Mouse (Mus musculus): Measurements from ENCODE around the gene Ell. TPM values are rescaled to one million over a fixed set of nuclear protein-coding genes. Genes with fewer than 3 reads are reported as not detected.

Ell gene
- polyA plus RNA-seq, 1 experiment = 3.3 TPM

DNA sequence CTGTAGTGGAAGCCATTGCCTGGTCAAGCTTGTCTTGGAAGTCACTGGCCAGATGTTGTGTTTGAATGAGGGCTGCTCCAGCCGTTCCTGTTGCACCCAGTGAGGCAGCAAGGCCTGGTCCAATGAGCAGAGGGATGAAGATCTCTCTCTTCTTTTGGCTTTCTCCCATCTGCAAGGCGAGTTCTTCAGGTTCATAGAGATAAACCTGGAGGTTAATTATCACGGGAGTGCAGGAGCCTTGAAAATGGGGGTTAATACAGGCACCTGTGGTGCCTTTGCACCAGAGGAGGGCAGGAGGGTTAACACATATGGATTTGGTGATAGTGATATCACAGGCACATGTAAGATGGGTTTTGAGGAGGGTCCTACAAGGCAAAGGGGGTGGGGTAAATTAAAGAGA, 83.0 kb downstream of the Ell start:
- H3K27me3 ChIP-seq (ENCODE audit: control insufficient read depth) = no peaks in the 10 kb centered on the region
- H3K36me3 ChIP-seq (ENCODE audit: control insufficient read depth) = no peaks in the 10 kb centered on the region; the same call in 1 of the 2 replicates
- H3K4me1 ChIP-seq (ENCODE audit: control insufficient read depth) = peaks cover 79% of the 10 kb centered on the region
- H3K4me3 ChIP-seq (replicated peaks) = peak overlapping the region; percentile 26
- TF ChIP-seq TAL1 (IDR thresholded peaks at IDR 0.05; ENCODE audit: low read length) = peak; percentile 81
- peak; percentile 49 for TF ChIP-seq GATA1 (IDR thresholded peaks at IDR 0.05; ENCODE audit: low read length)
- H3K9me3 ChIP-seq (ENCODE audit: control insufficient read depth, low read length) = peaks cover 3% of the 10 kb centered on the region

DNA sequence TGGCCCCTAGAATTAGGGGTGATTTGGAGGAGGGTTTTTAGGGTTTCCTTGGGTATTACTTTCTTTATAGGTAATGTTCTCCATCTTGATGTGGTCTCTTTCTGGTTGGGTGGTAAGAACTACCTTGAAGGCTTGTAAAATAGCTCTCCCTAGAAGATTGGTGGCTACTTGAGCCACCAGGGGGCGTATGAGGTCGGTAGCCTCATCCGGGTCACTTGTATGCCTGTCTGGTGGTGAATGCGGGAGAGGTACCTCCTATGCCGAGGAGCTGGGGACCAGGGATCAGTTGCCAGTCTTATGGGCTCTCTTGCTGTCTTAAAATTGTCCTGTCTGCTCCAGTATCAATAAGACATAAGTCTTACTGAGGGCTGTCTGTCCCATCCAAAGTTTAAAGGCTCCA, 85.8 kb downstream of the Ell start:
- Histone ChIP-seq H3K9me3 (ENCODE audit: control insufficient read depth, low read length) (peaks cover 3% of the 10 kb centered on the region), H3K36me3 (ENCODE audit: control insufficient read depth) (no peaks in the 10 kb centered on the region; the same call in 1 of the 2 replicates), H3K4me1 (ENCODE audit: control insufficient read depth) (peaks cover 71% of the 10 kb centered on the region), H3K27me3 (ENCODE audit: control insufficient read depth) (peaks cover under 1% of the 10 kb centered on the region; the same call in 1 of the 2 replicates), H3K4me3 (replicated peaks) (no peak overlapping the region)
- TF ChIP-seq GATA1 (IDR thresholded peaks at IDR 0.05; ENCODE audit: low read length) = no peak
- no peak for TF ChIP-seq TAL1 (IDR thresholded peaks at IDR 0.05; ENCODE audit: low read length)

DNA sequence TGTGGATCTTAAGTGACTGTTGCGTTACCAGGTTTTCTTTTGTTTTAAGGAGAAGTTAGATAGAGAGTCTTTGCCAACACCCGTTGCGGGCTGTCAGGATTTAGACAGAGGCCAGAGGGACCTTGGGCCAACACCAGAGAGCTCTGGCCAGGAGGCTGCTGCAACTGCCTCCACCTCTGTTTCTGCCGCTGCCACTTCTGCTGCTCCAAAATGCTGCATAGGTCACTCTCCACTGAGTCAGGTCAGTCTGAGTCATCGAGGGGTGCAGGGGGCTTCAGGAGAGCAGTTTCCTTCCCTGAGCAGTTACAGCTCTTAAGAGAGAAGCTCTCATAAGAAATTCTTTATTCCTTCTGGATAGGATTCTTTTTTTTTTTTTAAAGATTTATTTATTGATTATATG, 87.8 kb downstream of the Ell start:
- no peak for TF ChIP-seq GATA1 (IDR thresholded peaks at IDR 0.05; ENCODE audit: low read length)
- no peak for TF ChIP-seq TAL1 (IDR thresholded peaks at IDR 0.05; ENCODE audit: low read length)
- Histone ChIP-seq H3K4me1 (ENCODE audit: control insufficient read depth) (peaks cover 67% of the 10 kb centered on the region), H3K9me3 (ENCODE audit: control insufficient read depth, low read length) (peaks cover 3% of the 10 kb centered on the region)

DNA sequence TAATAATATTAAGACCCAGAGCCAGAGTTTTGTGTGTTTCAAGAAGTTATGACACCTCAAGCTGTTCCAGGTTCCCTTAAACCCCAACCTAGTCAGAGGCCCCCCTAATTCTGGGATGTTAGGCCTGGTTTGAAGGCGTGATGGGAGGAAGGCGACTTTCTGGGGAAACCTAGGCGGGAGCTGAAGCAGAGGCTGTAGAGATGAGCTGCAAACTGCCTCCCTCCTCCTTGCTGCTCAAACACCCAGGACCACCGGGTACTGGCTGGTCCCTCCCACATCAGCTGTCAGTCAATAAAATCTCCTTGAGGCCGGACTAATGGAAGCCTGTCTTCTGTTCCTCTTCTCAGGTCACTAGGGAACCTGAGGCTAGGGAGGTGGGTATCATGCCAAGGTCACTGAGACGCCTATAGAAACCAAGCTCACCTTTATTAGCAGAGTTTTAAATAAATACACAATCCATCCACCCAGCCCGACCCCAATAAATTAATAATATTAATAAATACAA, 89.8 kb downstream of the Ell start:
- H3K4me1 ChIP-seq (ENCODE audit: control insufficient read depth) = peaks cover 47% of the 10 kb centered on the region
- peaks cover 20% of the 10 kb centered on the region for H3K27me3 ChIP-seq (ENCODE audit: control insufficient read depth)
- H3K4me3 ChIP-seq (replicated peaks) = peak overlapping the region; percentile 72
- H3K9me3 ChIP-seq (ENCODE audit: control insufficient read depth, low read length) = peaks cover 3% of the 10 kb centered on the region
- no peaks in the 10 kb centered on the region; the same call in 1 of the 2 replicates for H3K36me3 ChIP-seq (ENCODE audit: control insufficient read depth)
- no peak for TF ChIP-seq GATA1 (IDR thresholded peaks at IDR 0.05; ENCODE audit: low read length)
- no peak for TF ChIP-seq TAL1 (IDR thresholded peaks at IDR 0.05; ENCODE audit: low read length)

More for the DNA sequence above, 87.8 kb downstream of the Ell start:
- Histone ChIP-seq H3K27me3 (ENCODE audit: control insufficient read depth) (peaks cover 18% of the 10 kb centered on the region), H3K36me3 (ENCODE audit: control insufficient read depth) (no peaks in the 10 kb centered on the region; the same call in 1 of the 2 replicates), H3K4me3 (replicated peaks) (no peak overlapping the region)

DNA sequence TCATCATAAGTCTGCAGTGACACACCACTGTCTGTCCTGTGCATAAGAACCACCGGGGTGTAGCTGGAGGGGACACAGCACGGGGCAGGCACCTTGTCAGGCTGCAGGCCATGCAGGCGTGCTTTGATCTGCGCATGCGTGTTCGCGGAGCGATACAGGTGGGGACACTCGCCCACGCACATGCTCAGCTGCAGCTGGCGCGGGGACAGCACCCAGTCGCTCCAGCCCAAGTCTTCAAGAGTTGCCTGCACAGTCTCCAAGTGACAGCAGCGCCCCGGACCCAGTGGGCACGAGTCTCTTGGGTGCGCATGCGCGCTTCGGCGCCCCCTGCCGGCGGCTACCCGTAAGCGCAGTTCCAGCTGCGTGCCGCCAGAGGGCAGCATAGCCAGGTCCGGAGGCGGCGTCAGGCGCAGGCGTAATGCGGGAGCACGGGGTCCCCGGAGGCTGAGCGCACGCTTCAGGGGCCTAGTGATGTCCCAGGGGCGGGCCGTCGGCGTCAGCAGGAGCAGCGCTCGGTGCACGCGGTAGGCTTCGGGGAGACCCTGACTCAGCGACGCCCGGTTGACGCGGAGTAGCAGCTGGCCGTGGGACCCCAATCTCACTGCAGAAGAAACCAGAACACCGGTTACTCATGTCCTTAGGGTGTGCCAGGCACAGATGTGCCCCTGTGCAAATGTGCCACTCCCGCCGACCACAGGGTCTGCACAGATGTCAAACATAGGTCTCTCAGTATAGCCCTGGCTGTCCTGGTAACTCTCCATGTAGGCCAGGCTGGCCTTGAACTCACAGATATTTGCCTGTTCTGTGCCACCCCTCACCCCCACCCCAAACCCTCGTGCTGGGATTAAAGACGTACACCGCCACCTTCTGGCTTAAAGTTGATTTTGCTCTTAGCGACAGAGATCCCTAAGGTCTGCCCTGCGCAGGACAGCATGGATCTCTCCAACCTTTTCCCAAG, 90.6 kb downstream of the Ell start:
- Histone ChIP-seq H3K36me3 (ENCODE audit: control insufficient read depth) (no peaks in the 10 kb centered on the region; the same call in 1 of the 2 replicates), H3K9me3 (ENCODE audit: control insufficient read depth, low read length) (peaks cover under 1% of the 10 kb centered on the region), H3K27me3 (ENCODE audit: control insufficient read depth) (peaks cover 20% of the 10 kb centered on the region), H3K4me3 (replicated peaks) (peak overlapping the region; percentile 72), H3K4me1 (ENCODE audit: control insufficient read depth) (peaks cover 39% of the 10 kb centered on the region)
- TF ChIP-seq TAL1 (IDR thresholded peaks at IDR 0.05; ENCODE audit: low read length) = no peak
- no peak for TF ChIP-seq GATA1 (IDR thresholded peaks at IDR 0.05; ENCODE audit: low read length)

DNA sequence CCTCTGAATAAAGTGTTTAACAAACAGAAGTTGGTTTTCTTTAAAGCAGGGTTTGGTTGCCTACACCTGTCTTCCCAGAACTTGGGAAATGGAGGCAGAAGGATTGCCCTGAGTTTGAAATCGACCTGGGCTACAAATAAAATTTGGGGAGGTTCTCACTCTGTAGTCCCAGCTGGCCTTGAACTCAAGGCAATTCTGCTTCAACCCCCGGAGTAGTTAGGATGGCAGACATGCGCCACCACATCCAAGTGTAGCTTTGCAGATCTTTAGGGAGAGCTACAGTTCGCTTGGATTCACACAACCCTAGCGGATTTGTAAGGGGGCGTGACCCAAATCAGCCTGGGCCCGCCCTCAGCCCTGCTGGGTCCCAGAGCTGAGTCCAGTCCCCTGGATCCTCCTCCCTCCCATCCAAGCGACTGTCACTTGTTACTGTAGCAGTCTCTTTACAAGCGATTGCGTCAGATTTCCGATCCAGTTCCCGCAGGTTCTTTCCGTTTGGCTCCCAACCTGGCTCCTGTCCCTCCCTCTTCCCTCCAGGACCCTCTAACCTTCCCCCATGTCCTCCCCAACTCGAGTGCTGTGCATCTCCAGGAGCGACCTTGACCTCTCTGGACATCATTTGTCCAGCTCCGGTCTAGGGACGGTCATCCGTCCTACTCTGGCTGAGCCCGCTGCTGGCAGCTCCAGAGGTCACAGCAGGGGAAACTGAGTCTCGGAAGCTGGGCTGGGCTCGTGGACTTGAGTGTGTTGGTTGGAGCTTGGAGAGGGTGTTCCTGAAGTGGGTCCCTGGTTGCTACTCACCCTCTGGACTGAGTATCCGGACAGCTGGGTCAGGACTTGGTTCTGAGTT, 91.5 kb downstream of the Ell start:
- Histone ChIP-seq H3K4me3 (replicated peaks) (peak overlapping the region; percentile 72), H3K36me3 (ENCODE audit: control insufficient read depth) (no peaks in the 10 kb centered on the region; the same call in 1 of the 2 replicates), H3K4me1 (ENCODE audit: control insufficient read depth) (peaks cover 44% of the 10 kb centered on the region), H3K27me3 (ENCODE audit: control insufficient read depth) (peaks cover 20% of the 10 kb centered on the region), H3K9me3 (ENCODE audit: control insufficient read depth, low read length) (no peaks in the 10 kb centered on the region)
- TF ChIP-seq GATA1 (IDR thresholded peaks at IDR 0.05; ENCODE audit: low read length) (no peak), TAL1 (IDR thresholded peaks at IDR 0.05; ENCODE audit: low read length) (no peak)

DNA sequence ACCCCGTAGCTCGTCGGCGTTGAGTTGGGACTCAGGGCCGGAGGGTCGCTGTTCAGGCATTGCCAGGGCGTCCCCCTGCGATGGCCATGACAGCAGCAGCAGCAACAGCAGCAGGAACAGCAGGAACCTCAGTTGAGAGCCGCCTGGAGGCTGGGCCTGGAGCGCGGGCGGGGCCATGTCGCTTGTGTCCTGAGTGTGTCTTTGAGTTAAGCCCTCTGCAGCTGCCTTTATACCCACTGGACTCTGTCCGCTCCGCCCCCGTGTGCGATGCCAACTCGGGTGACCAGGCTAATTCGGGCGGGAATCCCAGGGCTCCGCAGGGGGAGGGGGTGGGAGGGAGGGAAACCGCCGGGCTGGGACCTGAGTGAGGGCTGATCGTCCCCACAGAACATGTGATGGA, 92.2 kb downstream of the Ell start:
- peaks cover 20% of the 10 kb centered on the region for H3K27me3 ChIP-seq (ENCODE audit: control insufficient read depth)
- H3K4me1 ChIP-seq (ENCODE audit: control insufficient read depth) = peaks cover 45% of the 10 kb centered on the region
- no peaks in the 10 kb centered on the region; the same call in 1 of the 2 replicates for H3K36me3 ChIP-seq (ENCODE audit: control insufficient read depth)
- peak overlapping the region; percentile 72 for H3K4me3 ChIP-seq (replicated peaks)
- TF ChIP-seq GATA1 (IDR thresholded peaks at IDR 0.05; ENCODE audit: low read length) = no peak
- TF ChIP-seq TAL1 (IDR thresholded peaks at IDR 0.05; ENCODE audit: low read length) = no peak
- no peaks in the 10 kb centered on the region for H3K9me3 ChIP-seq (ENCODE audit: control insufficient read depth, low read length)

DNA sequence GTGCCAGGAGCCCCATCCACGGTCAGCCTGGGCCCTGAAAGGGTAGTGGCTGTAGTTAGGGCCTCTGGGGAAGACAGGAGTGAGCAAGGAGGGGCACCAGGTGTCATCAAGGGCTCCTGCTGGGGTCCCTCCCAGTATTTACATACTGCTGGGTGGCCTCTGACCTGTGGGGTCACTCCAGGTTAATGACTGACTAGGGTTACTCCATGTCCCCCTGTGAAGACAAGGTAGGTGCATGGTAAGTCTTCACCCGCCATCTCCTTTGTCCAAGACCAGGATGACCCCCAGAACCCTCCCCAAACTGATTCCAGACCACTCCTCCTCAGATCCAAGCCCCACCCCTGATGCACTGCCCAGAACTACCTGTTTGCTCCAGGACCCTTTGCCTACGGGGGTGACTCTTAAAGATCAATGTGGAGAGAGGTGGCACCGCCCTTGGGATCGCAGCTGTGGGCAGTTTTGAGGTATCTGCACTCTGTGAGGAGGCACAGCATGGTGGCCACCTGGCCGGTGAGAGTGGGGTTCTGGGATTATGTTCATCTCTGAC, 93.2 kb downstream of the Ell start, which contains the start of gene Gdf15:
Gene Gdf15 (minus strand): TSS at position 111 of the 547 bp plus-strand sequence.
- Histone ChIP-seq H3K4me3 (replicated peaks) (peak within 1 kb of the TSS; percentile 72), H3K9me3 (ENCODE audit: control insufficient read depth, low read length) (no peaks in the 10 kb centered on the region), H3K4me1 (ENCODE audit: control insufficient read depth) (peaks cover 46% of the 10 kb centered on the region), H3K27me3 (ENCODE audit: control insufficient read depth) (peaks cover 20% of the 10 kb centered on the region), H3K36me3 (ENCODE audit: control insufficient read depth) (no peaks in the 10 kb centered on the region; the same call in 1 of the 2 replicates)
- TF ChIP-seq GATA1 (IDR thresholded peaks at IDR 0.05; ENCODE audit: low read length) (no peak), TAL1 (IDR thresholded peaks at IDR 0.05; ENCODE audit: low read length) (no peak)

Measured in erythroblast, embryonic 14.5 days (primary cell).